Mouse (Mus musculus) myocyte (in vitro differentiated cells): ENCODE results near the gene Ccdc159. TPM values are rescaled to one million over a fixed set of nuclear protein-coding genes. Genes with fewer than 3 reads are reported as not detected.

Experiments
- H3K27me3 ChIP-seq: one replicate; pipeline ENCODE4 v1.6.1; 2011; ENCODE audit not compliant: control insufficient read depth, insufficient read depth, insufficient read length
- H3K36me3 ChIP-seq: one replicate; pipeline ENCODE4 v1.6.1; 2011; ENCODE audit not compliant: control insufficient read depth, insufficient read depth
- H3K4me2 ChIP-seq: one replicate; pipeline ENCODE4 v1.6.1; 2011; ENCODE audit warnings: low read depth, control low read depth
- H3K4me3 ChIP-seq: one replicate; pipeline ENCODE4 v1.5.1; 2011; ENCODE audit warnings: mild to moderate bottlenecking, control low read depth, moderate library complexity
- H3K79me2 ChIP-seq: one replicate; pipeline ENCODE4 v1.6.1; 2011; ENCODE audit not compliant: control insufficient read depth, insufficient read depth
- H3ac ChIP-seq: one replicate; pipeline ENCODE4 v1.6.1; 2011; ENCODE audit not compliant: control insufficient read depth, insufficient read length
- CEBPB ChIP-seq: IDR thresholded peaks from 2 replicates; pipeline ENCODE4 v1.6.1; 2011; ENCODE audit warnings: mild to moderate bottlenecking, moderate library complexity; ENCODE audit not compliant: poor library complexity, insufficient read depth, severe bottlenecking
- E2F4 ChIP-seq: IDR thresholded peaks from one replicate; pipeline ENCODE4 v1.6.1; 2011; ENCODE audit warnings: mild to moderate bottlenecking, control low read depth, moderate library complexity; ENCODE audit not compliant: insufficient read depth
- MAX ChIP-seq: IDR thresholded peaks from one replicate; pipeline ENCODE4 v1.6.1; 2011; ENCODE audit warnings: low read depth, mild to moderate bottlenecking, control low read depth
- MYOD1 ChIP-seq, 3 experiments: IDR thresholded peaks; one replicate each; pipeline ENCODE4 v1.6.1; 2011; ENCODE audit warnings: control low read depth in 2 of 3, low read depth in 2 of 3, mild to moderate bottlenecking in 2 of 3, moderate library complexity in 1 of 3; ENCODE audit not compliant: insufficient read length in 2 of 3, control insufficient read depth in 1 of 3
- MYOG ChIP-seq, 3 experiments: IDR thresholded peaks; one replicate each; pipeline ENCODE4 v1.6.1; 2011; ENCODE audit warnings: control low read depth in 2 of 3, low read depth in 2 of 3, mild to moderate bottlenecking in 2 of 3; ENCODE audit not compliant: insufficient read length in 2 of 3, control insufficient read depth in 1 of 3, insufficient read depth in 1 of 3
- POLR2A ChIP-seq: IDR thresholded peaks from one replicate; pipeline ENCODE4 v1.6.1; 2011; ENCODE audit warnings: low read depth, mild to moderate bottlenecking, control low read depth, moderate library complexity; ENCODE audit not compliant: insufficient read length
- POLR2AphosphoS2 ChIP-seq: IDR thresholded peaks from one replicate; pipeline ENCODE4 v1.6.1; 2011; ENCODE audit warnings: low read depth, control low read depth; ENCODE audit not compliant: insufficient read length
- REST ChIP-seq: IDR thresholded peaks from one replicate; pipeline ENCODE4 v1.6.1; 2011; ENCODE audit warnings: mild to moderate bottlenecking, control low read depth, moderate library complexity; ENCODE audit not compliant: insufficient read depth, insufficient read length
- SRF ChIP-seq: IDR thresholded peaks from one replicate; pipeline ENCODE4 v1.6.1; 2011; ENCODE audit warnings: low read depth; ENCODE audit not compliant: control insufficient read depth, insufficient read length
- TCF12 ChIP-seq: IDR thresholded peaks from one replicate; pipeline ENCODE4 v1.6.1; 2011; ENCODE audit warnings: mild to moderate bottlenecking, control low read depth; ENCODE audit not compliant: poor library complexity, insufficient read depth, severe bottlenecking
- TCF3 ChIP-seq: IDR thresholded peaks from one replicate; pipeline ENCODE4 v1.6.1; 2011; ENCODE audit warnings: low read depth, control low read depth; ENCODE audit not compliant: insufficient read length
- USF1 ChIP-seq: IDR thresholded peaks from one replicate; pipeline ENCODE4 v1.6.1; 2011; ENCODE audit warnings: low read depth, mild to moderate bottlenecking, control low read depth, moderate library complexity
- polyA plus RNA-seq: library from polyadenylated mRNA; unstranded; fragments of >200 nt; fragmentation: generic; extraction: Trizol; gene quantifications from one replicate; pipeline ENCODE4 v1.2.1, GENCODE M21; 2012; ENCODE audit warnings: missing spikeins

Gene Ccdc159
- polyA plus RNA-seq, 1 experiment, result 2.5 TPM

GRCm38 (mm10) chr9:21918692-21919384 lies 8.4 kb upstream of the Ccdc159 start:
- Histone ChIP-seq H3ac (no peak overlapping the region), H3K4me2 (peak overlapping the region; percentile 84), H3K27me3 (no peaks in the 10 kb centered on the region), H3K79me2 (no peaks in the 10 kb centered on the region), H3K4me3 (peak overlapping the region; percentile 26), H3K36me3 (no peaks in the 10 kb centered on the region)
- TF ChIP-seq POLR2AphosphoS2, result no peak
- no peak for TF ChIP-seq USF1
- TF ChIP-seq TCF12, result no peak
- no peak for TF ChIP-seq TCF3
- no peak for TF ChIP-seq CEBPB
- no peak for TF ChIP-seq E2F4
- TF ChIP-seq REST, result no peak
- TF ChIP-seq MYOD1 (IDR thresholded peaks at IDR 0.05; ENCODE audit: control insufficient read depth in 1 of 3, insufficient read length in 2 of 3, low read depth in 2 of 3), result no peak
- no peak for TF ChIP-seq POLR2A
- TF ChIP-seq MYOG (IDR thresholded peaks at IDR 0.05; ENCODE audit: control insufficient read depth in 1 of 3, insufficient read depth in 1 of 3, insufficient read length in 2 of 3, low read depth in 2 of 3), result no peak
- no peak for TF ChIP-seq SRF
- no peak for TF ChIP-seq MAX

GRCm38 (mm10) chr9:21923036-21923435 lies 4.2 kb upstream of the Ccdc159 start:
- no peaks in the 10 kb centered on the region for H3K27me3 ChIP-seq
- TF ChIP-seq MAX, result no peak
- TF ChIP-seq MYOG (IDR thresholded peaks at IDR 0.05; ENCODE audit: control insufficient read depth in 1 of 3, insufficient read depth in 1 of 3, insufficient read length in 2 of 3, low read depth in 2 of 3), result no peak
- no peak for TF ChIP-seq CEBPB
- no peaks in the 10 kb centered on the region for H3K36me3 ChIP-seq
- H3K4me2 ChIP-seq, result peak overlapping the region; percentile 37
- H3K4me3 ChIP-seq, result no peak overlapping the region
- no peaks in the 10 kb centered on the region for H3K79me2 ChIP-seq
- H3ac ChIP-seq, result no peak overlapping the region

- Histone ChIP-seq H3K79me2 (no peaks in the 10 kb centered on the region), H3K4me2 (peak overlapping the region; percentile 37), H3ac (no peak overlapping the region), H3K36me3 (no peaks in the 10 kb centered on the region), H3K27me3 (no peaks in the 10 kb centered on the region), H3K4me3 (no peak overlapping the region)
- TF ChIP-seq E2F4 (no peak), REST (no peak), TCF12 (no peak), MYOG (IDR thresholded peaks at IDR 0.05; ENCODE audit: control insufficient read depth in 1 of 3, insufficient read depth in 1 of 3, insufficient read length in 2 of 3, low read depth in 2 of 3) (no peak), MYOD1 (IDR thresholded peaks at IDR 0.05; ENCODE audit: control insufficient read depth in 1 of 3, insufficient read length in 2 of 3, low read depth in 2 of 3) (no peak), TCF3 (no peak), MAX (no peak), SRF (no peak), USF1 (no peak), CEBPB (no peak), POLR2A (no peak), POLR2AphosphoS2 (no peak)
Measured at GRCm38 (mm10) chr9:21923490-21924098, 3.7 kb upstream of the Ccdc159 start.

GRCm38 (mm10) chr9:21924099-21924493 lies 3.2 kb upstream of the Ccdc159 start:
- Histone ChIP-seq H3K4me2 (peak overlapping the region; percentile 14), H3ac (no peak overlapping the region), H3K4me3 (no peak overlapping the region), H3K79me2 (no peaks in the 10 kb centered on the region), H3K27me3 (no peaks in the 10 kb centered on the region), H3K36me3 (no peaks in the 10 kb centered on the region)
- TF ChIP-seq SRF (no peak), CEBPB (peak; percentile 37)

GRCm38 (mm10) chr9:21925034-21925433 lies 2.2 kb upstream of the Ccdc159 start:
- TF ChIP-seq USF1 (no peak), CEBPB (no peak), MYOD1 (IDR thresholded peaks at IDR 0.05; ENCODE audit: control insufficient read depth in 1 of 3, insufficient read length in 2 of 3, low read depth in 2 of 3) (no peak), MYOG (IDR thresholded peaks at IDR 0.05; ENCODE audit: control insufficient read depth in 1 of 3, insufficient read depth in 1 of 3, insufficient read length in 2 of 3, low read depth in 2 of 3) (no peak), POLR2AphosphoS2 (no peak), POLR2A (no peak), MAX (no peak), TCF3 (no peak)
- no peak overlapping the region for H3K4me3 ChIP-seq
- no peaks in the 10 kb centered on the region for H3K79me2 ChIP-seq
- H3K27me3 ChIP-seq, result no peaks in the 10 kb centered on the region
- no peaks in the 10 kb centered on the region for H3K36me3 ChIP-seq
- no peak overlapping the region for H3K4me2 ChIP-seq
- H3ac ChIP-seq, result no peak overlapping the region
